Mouse (Mus musculus) kidney, adult 2 months (tissue): Measurements from ENCODE around the gene Gm10134. TPM values are rescaled to one million over a fixed set of nuclear protein-coding genes. Genes with fewer than 3 reads are reported as not detected.
A peak's percentile ranks its signal among the peaks of the same experiment; 100 is the strongest.
"Not testable (repeated sequence)": the region's sequence is repeated elsewhere in the genome, so short reads cannot be mapped to it uniquely, and the experiment has no call there.

Source experiments
- DNase-seq: peaks from one replicate; pipeline ENCODE4 v3.0.0; 2021
- H3K27ac ChIP-seq: fragments of 200-500 bp; 2 replicates; pipeline ENCODE4 v1.5.1; 2012; ENCODE audit warnings: low read depth, low read length, control low read depth, inconsistent platforms; ENCODE audit not compliant: insufficient read depth
- H3K27me3 ChIP-seq: fragments of 200-500 bp; replicated peaks from 2 replicates; pipeline ENCODE4 v1.6.1; 2012; ENCODE audit warnings: mild to moderate bottlenecking, moderate library complexity, low read length, inconsistent platforms; ENCODE audit not compliant: control insufficient read depth, insufficient read depth
- H3K36me3 ChIP-seq: fragments of 200-500 bp; 2 replicates; pipeline ENCODE4 v1.6.1; 2012; ENCODE audit warnings: mild to moderate bottlenecking, moderate library complexity, low read length, inconsistent platforms; ENCODE audit not compliant: control insufficient read depth, insufficient read depth
- H3K4me1 ChIP-seq: fragments of 200-500 bp; 2 replicates; pipeline ENCODE4 v1.6.1; 2011; ENCODE audit warnings: low read length; ENCODE audit not compliant: control insufficient read depth, insufficient read depth
- H3K4me3 ChIP-seq: fragments of 200-500 bp; 2 replicates; pipeline ENCODE4 v1.5.1; 2011; ENCODE audit warnings: mild to moderate bottlenecking, low read depth, low read length, control low read depth; ENCODE audit not compliant: insufficient read depth
- CTCF ChIP-seq: fragments of 200-500 bp; conservative IDR thresholded peaks from 2 replicates; pipeline ENCODE4 v1.5.1; 2011; ENCODE audit warnings: low read depth, mild to moderate bottlenecking, control low read depth, low read length, moderate library complexity, mixed read lengths; ENCODE audit not compliant: insufficient read depth, insufficient read length
- POLR2A ChIP-seq: fragments of 200-500 bp; IDR thresholded peaks from one replicate; pipeline ENCODE4 v1.6.1; 2011; ENCODE audit warnings: low read depth, low read length, control low read depth
- WGBS: fragments of 180-500 bp; shearing (Covaris S2); methylation state at CpG from one replicate; pipeline ENCODE4 v1.1.7; 2018; 5-methylcytosine and 5-hydroxymethylcytosine counted together
- polyA plus RNA-seq: library from polyadenylated mRNA; depleted of rRNA; stranded (reverse); fragments of >200 nt; gene quantifications from 2 replicates; pipeline ENCODE4 v1.2.3, GENCODE M21; 2012

The Gm10134 gene
- polyA plus RNA-seq, 1 experiment = 0.33 TPM

DNA sequence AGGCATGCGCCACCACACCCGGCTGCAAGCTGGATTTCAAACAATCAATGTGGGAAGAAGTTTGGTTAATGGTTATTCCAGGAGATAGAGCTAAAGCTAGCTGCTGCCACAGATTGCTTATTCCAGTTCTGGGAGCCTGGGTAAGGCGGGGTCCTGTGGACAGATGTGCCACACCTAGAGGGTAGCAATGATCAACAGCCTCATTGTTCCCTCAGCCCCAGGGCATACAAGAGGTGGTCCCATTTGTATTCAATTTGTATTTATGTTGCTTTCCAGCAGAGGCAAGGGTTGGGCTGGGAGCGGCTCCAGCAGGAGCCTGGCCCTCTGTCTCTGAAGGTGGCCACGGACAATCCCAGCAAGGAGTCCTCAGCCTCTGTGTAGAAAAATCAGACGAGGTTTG lies 396 bp downstream of the Gm10134 start:
- Histone ChIP-seq H3K36me3 (no peaks in the 10 kb centered on the region), H3K4me3 (no peak overlapping the region), H3K4me1 (no peaks in the 10 kb centered on the region), H3K27ac (no peak overlapping the region), H3K27me3 (no peaks in the 10 kb centered on the region)
- no peak for TF ChIP-seq POLR2A
- no peak for DNase-seq
- WGBS = 86% methylated on average over 6 of the region's 6 CpGs

- H3K27me3 ChIP-seq, H3K36me3 ChIP-seq, H3K4me3 ChIP-seq, H3K27ac ChIP-seq, DNase-seq: not testable (repeated sequence)
- peaks cover 12% of the 10 kb centered on the region; the same call in 1 of the 2 replicates for H3K4me1 ChIP-seq
- 59% methylated on average over 5 of the region's 5 CpGs for WGBS
Measured at GRCm38 (mm10) chr2:28511600-28511999, 5.7 kb downstream of the Gm10134 start.

DNA sequence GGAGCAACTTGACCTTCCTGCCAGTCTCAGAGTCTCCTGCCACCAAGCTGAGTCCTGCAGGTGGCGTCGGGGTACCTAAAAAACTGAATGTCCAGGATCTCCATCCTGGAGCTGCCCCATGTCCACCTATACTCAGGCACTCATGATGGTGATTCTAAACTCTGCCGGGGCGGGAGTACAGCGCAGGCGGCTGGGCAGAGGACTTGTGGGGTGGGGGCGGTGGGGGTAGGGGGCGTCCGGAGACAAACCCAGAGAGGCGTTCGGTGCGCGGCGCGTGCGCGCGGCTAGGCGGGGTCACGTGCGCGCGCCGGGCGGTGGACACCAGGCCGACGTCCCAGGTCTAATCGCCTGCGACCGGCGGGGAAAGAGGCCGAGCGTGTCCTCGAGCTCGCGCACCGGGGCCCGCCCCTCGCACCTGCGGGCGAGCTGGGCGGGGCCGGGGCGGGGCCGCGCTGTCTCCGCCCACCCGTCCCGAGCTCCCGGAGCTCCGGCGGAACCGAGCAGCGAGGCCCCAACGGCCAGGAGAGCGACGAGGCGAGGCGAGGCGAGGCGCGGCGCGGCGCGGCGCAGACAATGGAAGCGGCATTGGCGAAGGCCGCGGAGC lies 7.0 kb downstream of the Gm10134 start, which contains the start of gene Ralgds:
Gene Ralgds (plus strand): TSS at position 328 of the 604 bp plus-strand sequence.
- peaks cover 22% of the 10 kb centered on the region; the same call in 1 of the 2 replicates for H3K4me1 ChIP-seq
- TF ChIP-seq POLR2A = no peak
- no peak for TF ChIP-seq CTCF
- H3K27ac ChIP-seq = no peak within 1 kb of the TSS
- under 1% methylated on average over 71 of the region's 71 CpGs for WGBS
- DNase-seq = peak; percentile 85
- no peaks in the 10 kb centered on the region for H3K27me3 ChIP-seq
- peak within 1 kb of the TSS; percentile 55 for H3K4me3 ChIP-seq
- H3K36me3 ChIP-seq = no peaks in the 10 kb centered on the region

DNA sequence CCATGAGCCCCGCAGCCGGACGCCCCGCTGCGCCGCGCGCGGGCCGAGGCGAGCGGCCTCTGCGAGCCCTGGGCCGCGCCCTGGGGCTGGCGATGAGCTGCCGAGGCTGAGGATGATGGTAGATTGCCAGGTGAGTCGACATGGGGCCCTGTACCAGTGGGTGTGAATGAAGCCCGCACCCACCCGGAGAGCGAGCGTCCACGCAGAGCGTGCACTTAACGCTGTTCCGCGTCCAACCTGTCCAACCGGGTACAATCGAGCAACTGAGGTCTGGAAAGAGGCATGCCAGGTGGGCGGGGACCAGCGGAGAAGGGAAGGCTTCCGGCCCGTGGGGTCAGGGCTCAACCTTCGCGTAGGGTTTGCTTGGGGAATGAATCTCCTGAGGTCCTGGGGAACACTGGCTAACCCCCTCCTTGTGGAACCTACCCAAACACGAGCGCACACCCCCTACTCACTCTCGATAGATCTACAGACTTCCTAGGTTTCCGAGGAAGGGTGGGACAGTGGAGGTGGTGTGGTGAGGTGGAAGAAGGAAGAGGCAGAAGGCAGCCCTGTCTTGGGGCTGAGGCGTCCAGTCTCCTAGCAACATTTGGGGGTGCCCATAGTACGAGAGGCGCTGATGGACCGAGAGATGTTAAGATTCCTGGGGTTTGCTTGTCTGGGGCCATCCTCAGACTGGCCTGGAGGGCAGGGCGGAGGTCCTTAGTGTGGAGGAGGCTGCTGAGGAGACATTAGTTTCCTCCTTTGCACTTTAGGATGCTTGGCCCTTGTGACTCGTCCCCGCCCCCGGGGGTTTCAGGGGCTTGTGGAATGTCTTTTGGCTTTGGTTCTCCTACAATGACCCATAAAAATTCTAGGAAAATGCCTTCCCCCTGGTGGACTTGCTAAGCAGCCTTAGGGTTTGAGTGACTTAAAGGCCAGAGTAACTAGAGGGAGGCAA lies 7.8 kb downstream of the Gm10134 start:
- no peak for TF ChIP-seq POLR2A
- TF ChIP-seq CTCF = no peak
- no peak overlapping the region for H3K27ac ChIP-seq
- no peaks in the 10 kb centered on the region for H3K27me3 ChIP-seq
- H3K4me1 ChIP-seq = peaks cover 22% of the 10 kb centered on the region; the same call in 1 of the 2 replicates
- H3K4me3 ChIP-seq = peak overlapping the region; percentile 55
- no peaks in the 10 kb centered on the region for H3K36me3 ChIP-seq
- DNase-seq = no peak
- 6% methylated on average over 47 of the region's 47 CpGs for WGBS

DNA sequence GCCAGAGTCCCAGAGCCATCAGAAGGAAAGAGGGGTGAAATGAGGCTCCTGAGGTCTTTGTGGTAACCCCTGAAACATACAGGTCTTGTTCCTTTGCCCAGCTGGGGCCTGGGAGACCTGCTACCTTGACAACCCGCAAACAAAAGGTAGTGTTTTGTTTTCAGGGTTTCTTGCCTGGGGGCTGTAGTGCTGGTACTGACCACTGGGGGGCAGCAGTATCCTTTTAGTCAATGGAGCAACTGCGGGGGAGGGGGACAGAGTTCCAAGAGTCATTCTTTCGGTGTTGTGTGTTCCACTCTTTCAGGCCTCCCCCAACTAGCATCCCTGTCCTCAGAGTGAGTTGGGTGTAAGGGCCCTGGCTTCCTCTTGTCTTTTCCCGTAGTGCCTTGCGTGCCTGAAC lies 8.6 kb downstream of the Gm10134 start:
- Histone ChIP-seq H3K27me3 (no peaks in the 10 kb centered on the region), H3K27ac (no peak overlapping the region), H3K4me3 (no peak overlapping the region), H3K4me1 (peaks cover 22% of the 10 kb centered on the region; the same call in 1 of the 2 replicates), H3K36me3 (no peaks in the 10 kb centered on the region)
- TF ChIP-seq POLR2A (no peak), CTCF (peak; percentile 87)
- WGBS = 17% methylated on average over 5 of the region's 5 CpGs
- peak; percentile 84 for DNase-seq

GRCm38 (mm10) chr2:28517206-28517909 lies 11.5 kb downstream of the Gm10134 start:
- H3K4me3 ChIP-seq = no peak overlapping the region
- H3K27ac ChIP-seq = peak overlapping the region; percentile 6
- DNase-seq = peak; percentile 90
- 26% methylated on average over 5 of the region's 5 CpGs for WGBS
- H3K4me1 ChIP-seq = peaks cover 25% of the 10 kb centered on the region; the same call in 1 of the 2 replicates
- TF ChIP-seq CTCF = peak; percentile 98
- TF ChIP-seq POLR2A = no peak
- H3K36me3 ChIP-seq = no peaks in the 10 kb centered on the region
- H3K27me3 ChIP-seq = no peaks in the 10 kb centered on the region

GRCm38 (mm10) chr2:28518231-28518630 lies 12.3 kb downstream of the Gm10134 start:
- WGBS = 83% methylated on average over 2 of the region's 2 CpGs
- H3K4me1 ChIP-seq = peaks cover 25% of the 10 kb centered on the region; the same call in 1 of the 2 replicates
- H3K4me3 ChIP-seq = no peak overlapping the region
- no peaks in the 10 kb centered on the region for H3K36me3 ChIP-seq
- DNase-seq = no peak
- no peak overlapping the region for H3K27ac ChIP-seq
- no peaks in the 10 kb centered on the region for H3K27me3 ChIP-seq
- TF ChIP-seq POLR2A (no peak), CTCF (no peak)
